Mouse (Mus musculus) MEL (cell line): ENCODE results near the gene Cdc7. TPM values are rescaled to one million over a fixed set of nuclear protein-coding genes. Genes with fewer than 3 reads are reported as not detected.

Source experiments
- DNase-seq: peaks from one replicate; pipeline ENCODE4 v3.0.0; 2011; ENCODE audit warnings: low read depth, low spot score
- H3K27ac ChIP-seq: 2 replicates; pipeline ENCODE4 v1.5.1; 2012; ENCODE audit warnings: low read depth, mild to moderate bottlenecking, control low read depth, low read length, moderate library complexity; ENCODE audit not compliant: control insufficient read depth
- H3K27me3 ChIP-seq, 2 experiments: fragments of 150-350 bp in 1 of 2; sonication (generic) in 1 of 2; 2 replicates each; pipeline ENCODE4 v1.6.1; 2012; ENCODE audit warnings: low read length in 2 of 2, mild to moderate bottlenecking in 2 of 2, improper control_type of control experiment in 1 of 2, moderate library complexity in 1 of 2; ENCODE audit not compliant: insufficient read depth in 2 of 2, control insufficient read depth in 1 of 2
- H3K36me3 ChIP-seq, 2 experiments: 2 replicates each; pipeline ENCODE4 v1.6.1; 2012 to 2014; ENCODE audit warnings: low read length in 2 of 2, improper control_type of control experiment in 1 of 2, inconsistent platforms in 1 of 2, mild to moderate bottlenecking in 1 of 2; ENCODE audit not compliant: insufficient read depth in 2 of 2, control insufficient read depth in 1 of 2
- H3K4me1 ChIP-seq, 2 experiments: fragments of 150-350 bp in 1 of 2; sonication (generic) in 1 of 2; 2 replicates each; pipeline ENCODE4 v1.6.1; 2012; ENCODE audit warnings: low read length in 2 of 2, improper control_type of control experiment in 1 of 2, mild to moderate bottlenecking in 1 of 2; ENCODE audit not compliant: insufficient read depth in 2 of 2, control insufficient read depth in 1 of 2
- H3K4me3 ChIP-seq, 2 experiments: fragments of 150-350 bp in 1 of 2; sonication (generic) in 1 of 2; 2 replicates each; pipeline ENCODE4 v1.5.1; 2012; ENCODE audit warnings: low read depth in 2 of 2, low read length in 2 of 2, mild to moderate bottlenecking in 2 of 2, moderate library complexity in 2 of 2, control low read depth in 1 of 2, improper control_type of control experiment in 1 of 2; ENCODE audit not compliant: control insufficient read depth in 1 of 2, insufficient read depth in 1 of 2
- H3K79me2 ChIP-seq: 2 replicates; pipeline ENCODE4 v1.6.1; 2012; ENCODE audit warnings: mild to moderate bottlenecking, low read length, moderate library complexity; ENCODE audit not compliant: control insufficient read depth, poor library complexity, insufficient read depth
- H3K9ac ChIP-seq: 2 replicates; pipeline ENCODE4 v1.6.1; 2012; ENCODE audit warnings: low read depth, mild to moderate bottlenecking, control low read depth, low read length, moderate library complexity; ENCODE audit not compliant: control insufficient read depth, poor library complexity, severe bottlenecking
- H3K9me3 ChIP-seq: fragments of 150-350 bp; sonication (generic); replicated peaks from 2 replicates; pipeline ENCODE4 v1.6.1; 2012; ENCODE audit warnings: mild to moderate bottlenecking, low read length, improper control_type of control experiment, moderate library complexity; ENCODE audit not compliant: insufficient read depth
- BHLHE40 ChIP-seq: IDR thresholded peaks from 2 replicates; pipeline ENCODE4 v1.6.1; 2012; ENCODE audit warnings: low read depth, mild to moderate bottlenecking, inconsistent platforms, low read length, improper control_type of control experiment, borderline replicate concordance
- CHD1 ChIP-seq: IDR thresholded peaks from 2 replicates; pipeline ENCODE4 v1.6.1; 2012; ENCODE audit warnings: low read depth, mild to moderate bottlenecking, inconsistent platforms, low read length, improper control_type of control experiment
- CTCF ChIP-seq, 3 experiments: IDR thresholded peaks in 2 of 3; conservative IDR thresholded peaks in 1 of 3; 2 replicates each; pipeline ENCODE4 v1.5.1; 2011 to 2012; ENCODE audit warnings: low read length in 3 of 3, low read depth in 2 of 3, mild to moderate bottlenecking in 2 of 3, improper control_type of control experiment in 1 of 3, inconsistent platforms in 1 of 3, mixed read lengths in 1 of 3, moderate library complexity in 1 of 3; ENCODE audit not compliant: control insufficient read depth in 1 of 3, insufficient read depth in 1 of 3, poor library complexity in 1 of 3, severe bottlenecking in 1 of 3
- ELF1 ChIP-seq: IDR thresholded peaks from 2 replicates; pipeline ENCODE4 v1.6.1; 2014; ENCODE audit warnings: low read depth, mild to moderate bottlenecking, inconsistent platforms, low read length, improper control_type of control experiment, moderate library complexity
- EP300 ChIP-seq, 2 experiments: IDR thresholded peaks; 2 replicates each; pipeline ENCODE4 v1.6.1; 2011; ENCODE audit warnings: improper control_type of control experiment in 2 of 2, low read length in 2 of 2, low read depth in 1 of 2, mild to moderate bottlenecking in 1 of 2
- ETS1 ChIP-seq: IDR thresholded peaks from 2 replicates; pipeline ENCODE4 v1.6.1; 2012; ENCODE audit warnings: low read depth, mild to moderate bottlenecking, inconsistent platforms, low read length, improper control_type of control experiment, moderate library complexity
- GATA1 ChIP-seq: IDR thresholded peaks from 2 replicates; pipeline ENCODE4 v1.6.1; 2011; ENCODE audit warnings: low read depth, low read length, improper control_type of control experiment
- HCFC1 ChIP-seq: IDR thresholded peaks from 2 replicates; pipeline ENCODE4 v1.6.1; 2012; ENCODE audit warnings: low read depth, mild to moderate bottlenecking, inconsistent platforms, low read length, improper control_type of control experiment, moderate library complexity
- JUND ChIP-seq: IDR thresholded peaks from 2 replicates; pipeline ENCODE4 v1.6.1; 2011; ENCODE audit warnings: low read depth, mild to moderate bottlenecking, improper control_type of control experiment, low read length
- KAT2A ChIP-seq: conservative IDR thresholded peaks from 2 replicates; pipeline ENCODE4 v1.6.1; 2012; ENCODE audit warnings: low read depth, low read length, improper control_type of control experiment, inconsistent platforms
- MAX ChIP-seq: IDR thresholded peaks from 2 replicates; pipeline ENCODE4 v1.6.1; 2011; ENCODE audit warnings: low read length, improper control_type of control experiment
- NELFE ChIP-seq: IDR thresholded peaks from 2 replicates; pipeline ENCODE4 v1.6.1; 2011; ENCODE audit warnings: low read depth, low read length, improper control_type of control experiment
- NRF1 ChIP-seq: IDR thresholded peaks from 2 replicates; pipeline ENCODE4 v1.6.1; 2014; ENCODE audit warnings: low read depth, mild to moderate bottlenecking, inconsistent platforms, low read length, improper control_type of control experiment, moderate library complexity; ENCODE audit not compliant: poor library complexity, insufficient read depth, severe bottlenecking
- POLR2AphosphoS2 ChIP-seq: IDR thresholded peaks from 2 replicates; pipeline ENCODE4 v1.6.1; 2011; ENCODE audit warnings: low read length, improper control_type of control experiment
- RAD21 ChIP-seq: IDR thresholded peaks from 2 replicates; pipeline ENCODE4 v1.6.1; 2011; ENCODE audit warnings: mild to moderate bottlenecking, low read depth, low read length, improper control_type of control experiment
- SIN3A ChIP-seq: IDR thresholded peaks from 2 replicates; pipeline ENCODE4 v1.6.1; 2012; ENCODE audit warnings: low read length, improper control_type of control experiment, inconsistent platforms
- SMC3 ChIP-seq: IDR thresholded peaks from 2 replicates; pipeline ENCODE4 v1.6.1; 2011; ENCODE audit warnings: low read depth, low read length, improper control_type of control experiment
- TAL1 ChIP-seq: IDR thresholded peaks from 2 replicates; pipeline ENCODE4 v1.6.1; 2012; ENCODE audit warnings: mild to moderate bottlenecking, inconsistent platforms, low read length, moderate library complexity, mixed read lengths
- TBP ChIP-seq: IDR thresholded peaks from 2 replicates; pipeline ENCODE4 v1.8.0; 2011; ENCODE audit warnings: low read depth, low read length, improper control_type of control experiment
- UBTF ChIP-seq: IDR thresholded peaks from 2 replicates; pipeline ENCODE4 v1.6.1; 2012; ENCODE audit warnings: low read depth, mild to moderate bottlenecking, inconsistent platforms, low read length, improper control_type of control experiment, moderate library complexity, borderline replicate concordance; ENCODE audit not compliant: insufficient read depth
- USF1 ChIP-seq: IDR thresholded peaks from 2 replicates; pipeline ENCODE4 v1.6.1; 2014; ENCODE audit warnings: low read depth, mild to moderate bottlenecking, inconsistent platforms, low read length, improper control_type of control experiment, moderate library complexity
- USF2 ChIP-seq, 2 experiments: IDR thresholded peaks; 2 replicates each; pipeline ENCODE4 v1.6.1; 2011 to 2012; ENCODE audit warnings: improper control_type of control experiment in 2 of 2, low read length in 2 of 2, borderline replicate concordance in 1 of 2, inconsistent platforms in 1 of 2, low read depth in 1 of 2, mild to moderate bottlenecking in 1 of 2; ENCODE audit not compliant: insufficient read depth in 1 of 2
- ZC3H11A ChIP-seq: IDR thresholded peaks from 2 replicates; pipeline ENCODE4 v1.6.1; 2012; ENCODE audit warnings: low read depth, mild to moderate bottlenecking, inconsistent platforms, low read length, improper control_type of control experiment
- ZMIZ1 ChIP-seq: IDR thresholded peaks from 2 replicates; pipeline ENCODE4 v1.6.1; 2012; ENCODE audit warnings: low read depth, mild to moderate bottlenecking, inconsistent platforms, low read length, improper control_type of control experiment, moderate library complexity
- ZNF384 ChIP-seq: IDR thresholded peaks from 2 replicates; pipeline ENCODE4 v1.6.1; 2012; ENCODE audit warnings: low read depth, mild to moderate bottlenecking, inconsistent platforms, low read length, improper control_type of control experiment
- polyA plus RNA-seq, 2 experiments: library from polyadenylated mRNA; stranded (reverse) in 1 of 2; unstranded in 1 of 2; fragments of >175 nt in 1 of 2; fragments of >200 nt in 1 of 2; gene quantifications; 2 replicates each; pipeline versions ENCODE4 v1.2.1 to v1.2.4; 2012; ENCODE audit warnings: low replicate concordance in 2 of 2, low read depth in 1 of 2; ENCODE audit not compliant: insufficient read length in 2 of 2, insufficient read depth in 1 of 2, missing spikeins in 1 of 2
- total RNA-seq: library from RNA; depleted of rRNA; stranded (reverse); fragments of 300-350 nt; gene quantifications from 2 replicates; pipeline ENCODE4 v1.2.3, GENCODE M21; 2012

Gene Cdc7
- total and polyA plus RNA-seq, 3 experiments = 19.6 to 21.4 TPM; not detected in 1

GRCm38 (mm10) chr5:107016538-107016937 is 52.4 kb downstream of the Cdc7 start:
- DNase-seq = peak; percentile 41

GRCm38 (mm10) chr5:107017544-107017943 is 53.4 kb downstream of the Cdc7 start:
- peak; percentile 63 for DNase-seq
- TF ChIP-seq RAD21 = peak; percentile 45
- peak; percentile 45 for TF ChIP-seq SMC3
- TF ChIP-seq KAT2A = no peak
- TF ChIP-seq JUND = no peak
- TF ChIP-seq ZC3H11A = peak; percentile 28; the same call in 1 of the 2 replicates
- TF ChIP-seq CTCF (IDR thresholded peaks at IDR 0.05 in 2 of 3, conservative IDR thresholded peaks at IDR 0.05 in 1 of 3; ENCODE audit: control insufficient read depth in 1 of 3, insufficient read depth in 1 of 3, low read depth in 2 of 3, low read length in 3 of 3, poor library complexity in 1 of 3, severe bottlenecking in 1 of 3) = peak; percentile 30 to 56 (median 47); a peak in 5 of 6 replicates
- H3K9me3 ChIP-seq = no peaks in the 10 kb centered on the region

More at GRCm38 (mm10) chr5:107016538-107016937, 52.4 kb downstream of the Cdc7 start:
- 0 out of 2 replicates have a peak overlapping the region, but pooled peaks have one; percentile 2 for H3K9ac ChIP-seq
- H3K36me3 ChIP-seq = peaks cover 0 to 11% of the 10 kb centered on the region in 2 experiments; a peak in 2 of 4 replicates
- H3K4me1 ChIP-seq = peaks cover 3 to 14% of the 10 kb centered on the region in 2 experiments
- no peaks in the 10 kb centered on the region for H3K79me2 ChIP-seq
- TF ChIP-seq ZNF384 (peak; percentile 68), GATA1 (peak; percentile 45; the same call in 1 of the 2 replicates), USF1 (no peak), UBTF (no peak), ETS1 (peak; percentile 24; the same call in 1 of the 2 replicates), BHLHE40 (0 out of 2 replicates have a peak, but pooled peaks have one; percentile 8)
- TF ChIP-seq, all 39 proteins: peak for 4
- H3K4me3 ChIP-seq = peak overlapping the region in 1 of 2 experiments; percentile 37; a peak in 1 of 4 replicates
- H3K9me3 ChIP-seq = no peaks in the 10 kb centered on the region
- H3K27ac ChIP-seq = no peak overlapping the region; the same call in 1 of the 2 replicates
- no peaks in the 10 kb centered on the region for H3K27me3 ChIP-seq

DNA sequence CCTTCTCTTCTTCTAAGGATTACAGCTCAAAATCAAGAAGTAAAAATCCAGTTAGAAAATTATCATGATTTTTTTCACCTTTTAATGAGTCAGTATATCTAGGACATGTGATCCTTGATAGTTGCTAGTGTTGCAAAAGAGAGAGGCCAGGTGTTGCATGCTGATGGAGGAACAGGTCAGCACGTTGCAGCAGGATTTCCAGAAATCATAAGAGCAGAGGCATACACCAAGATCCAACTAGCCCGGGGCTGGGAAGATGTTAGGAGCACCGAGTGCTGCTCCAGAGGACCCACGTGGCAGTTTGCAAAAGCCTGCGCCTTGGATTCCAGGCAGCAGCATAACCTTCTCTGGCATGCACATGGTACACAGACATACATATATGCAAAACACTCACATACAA is 54.9 kb downstream of the Cdc7 start:
- Histone ChIP-seq H3K9me3 (no peaks in the 10 kb centered on the region), H3K79me2 (no peaks in the 10 kb centered on the region), H3K27ac (no peak overlapping the region), H3K4me3 (no peak overlapping the region), H3K27me3 (no peaks in the 10 kb centered on the region), H3K36me3 (peaks cover 0 to 11% of the 10 kb centered on the region in 2 experiments; a peak in 2 of 4 replicates), H3K9ac (no peak overlapping the region), H3K4me1 (peaks cover 3 to 14% of the 10 kb centered on the region in 2 experiments)
- DNase-seq = no peak
- TF ChIP-seq ELF1 (no peak), ZNF384 (no peak), NRF1 (no peak), EP300 (IDR thresholded peaks at IDR 0.05; ENCODE audit: low read depth in 1 of 2, low read length in 2 of 2) (no peak), ZMIZ1 (no peak), USF1 (no peak), POLR2AphosphoS2 (no peak), SIN3A (no peak), SMC3 (no peak), TBP (no peak), USF2 (IDR thresholded peaks at IDR 0.05; ENCODE audit: borderline replicate concordance in 1 of 2, insufficient read depth in 1 of 2, low read depth in 1 of 2, low read length in 2 of 2) (no peak), TAL1 (no peak), CHD1 (no peak), MAX (no peak), NELFE (no peak), HCFC1 (no peak), KAT2A (no peak)

More at GRCm38 (mm10) chr5:107017544-107017943, 53.4 kb downstream of the Cdc7 start:
- peaks cover 3 to 14% of the 10 kb centered on the region in 2 experiments for H3K4me1 ChIP-seq
- no peaks in the 10 kb centered on the region for H3K27me3 ChIP-seq
- peaks cover 0 to 11% of the 10 kb centered on the region in 2 experiments; a peak in 2 of 4 replicates for H3K36me3 ChIP-seq
- H3K27ac ChIP-seq = no peak overlapping the region
- H3K9ac ChIP-seq = no peak overlapping the region
- H3K79me2 ChIP-seq = no peaks in the 10 kb centered on the region
- no peak overlapping the region for H3K4me3 ChIP-seq
